Mouse (Mus musculus): ENCODE measurements around the gene BC017158.
A peak's percentile ranks its signal among the peaks of the same experiment; 100 is the strongest.

Gene BC017158

DNA sequence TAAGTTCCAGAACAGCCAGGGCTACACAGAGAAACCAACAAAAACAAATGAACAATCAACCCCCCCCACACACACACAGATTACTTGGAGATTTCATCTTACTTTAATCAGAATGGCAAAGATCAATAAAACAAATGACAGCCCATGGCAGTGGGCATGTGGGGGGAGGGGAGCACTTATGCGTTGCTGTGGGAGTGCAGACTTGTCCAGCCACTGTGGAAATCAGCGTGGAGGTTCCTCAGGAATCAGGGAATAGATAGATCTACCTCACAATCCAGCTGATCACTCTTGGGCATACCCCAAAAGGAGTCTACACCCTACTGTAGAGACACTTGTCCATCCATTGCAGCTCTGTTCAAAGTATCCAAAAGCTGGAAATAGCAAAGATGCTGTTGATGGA is 43.0 kb downstream of the BC017158 start:
- no peak for DNase-seq

DNA sequence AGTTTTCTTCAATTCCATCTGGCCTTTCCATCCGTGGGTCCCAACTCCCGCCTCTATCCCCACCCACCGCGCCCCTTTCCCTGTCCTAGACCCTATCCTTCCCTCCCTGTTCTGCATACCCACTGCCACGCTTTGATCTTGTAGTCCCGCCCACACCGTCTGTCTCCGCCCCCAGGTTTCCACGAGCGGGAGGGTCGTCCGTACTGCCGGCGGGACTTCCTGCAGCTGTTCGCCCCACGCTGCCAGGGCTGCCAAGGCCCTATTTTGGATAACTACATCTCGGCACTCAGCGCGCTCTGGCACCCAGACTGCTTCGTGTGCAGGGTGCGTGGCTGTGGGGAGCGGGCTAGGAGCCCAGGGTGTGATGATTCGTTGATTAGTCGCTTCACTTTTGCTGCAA is 45.4 kb downstream of the BC017158 start:
- DNase-seq = peak; percentile 85

DNA sequence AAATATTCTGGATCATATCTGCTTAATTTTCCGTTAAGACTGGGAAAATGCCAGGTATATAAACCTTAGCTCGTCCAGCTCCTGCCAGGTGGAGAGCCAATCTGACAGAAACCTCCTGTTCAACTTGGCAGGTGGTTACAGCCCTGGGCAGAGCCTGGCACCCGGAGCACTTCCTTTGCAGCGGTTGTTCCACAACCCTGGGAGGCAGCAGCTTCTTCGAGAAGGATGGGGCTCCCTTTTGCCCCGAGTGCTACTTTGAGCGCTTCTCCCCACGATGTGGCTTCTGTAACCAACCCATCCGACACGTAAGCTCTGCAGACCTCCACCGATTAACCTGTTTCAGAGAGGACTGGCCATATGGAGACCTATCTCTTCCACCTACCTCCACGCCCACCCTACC is 46.0 kb downstream of the BC017158 start:
- DNase-seq = no peak

DNA sequence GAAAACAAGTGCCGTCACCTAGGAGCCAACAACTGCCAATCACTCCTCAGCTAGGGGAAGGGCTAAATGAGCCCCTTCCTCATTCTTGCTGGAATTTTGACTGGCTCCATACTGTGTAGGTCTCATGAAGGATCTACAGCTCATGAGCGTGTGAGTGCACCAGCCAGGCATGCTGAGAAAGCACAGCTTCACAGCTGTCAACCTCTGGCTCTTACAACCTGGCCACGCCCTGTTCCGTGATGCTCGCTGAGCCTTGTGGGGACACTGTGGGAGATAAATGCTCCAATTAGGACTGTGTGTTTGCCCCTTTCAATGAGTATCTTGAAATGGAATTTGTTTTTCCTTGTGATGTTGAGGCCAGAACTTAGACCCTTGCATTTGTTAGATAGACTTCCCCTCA is 48.0 kb downstream of the BC017158 start:
- no peak for DNase-seq

DNA sequence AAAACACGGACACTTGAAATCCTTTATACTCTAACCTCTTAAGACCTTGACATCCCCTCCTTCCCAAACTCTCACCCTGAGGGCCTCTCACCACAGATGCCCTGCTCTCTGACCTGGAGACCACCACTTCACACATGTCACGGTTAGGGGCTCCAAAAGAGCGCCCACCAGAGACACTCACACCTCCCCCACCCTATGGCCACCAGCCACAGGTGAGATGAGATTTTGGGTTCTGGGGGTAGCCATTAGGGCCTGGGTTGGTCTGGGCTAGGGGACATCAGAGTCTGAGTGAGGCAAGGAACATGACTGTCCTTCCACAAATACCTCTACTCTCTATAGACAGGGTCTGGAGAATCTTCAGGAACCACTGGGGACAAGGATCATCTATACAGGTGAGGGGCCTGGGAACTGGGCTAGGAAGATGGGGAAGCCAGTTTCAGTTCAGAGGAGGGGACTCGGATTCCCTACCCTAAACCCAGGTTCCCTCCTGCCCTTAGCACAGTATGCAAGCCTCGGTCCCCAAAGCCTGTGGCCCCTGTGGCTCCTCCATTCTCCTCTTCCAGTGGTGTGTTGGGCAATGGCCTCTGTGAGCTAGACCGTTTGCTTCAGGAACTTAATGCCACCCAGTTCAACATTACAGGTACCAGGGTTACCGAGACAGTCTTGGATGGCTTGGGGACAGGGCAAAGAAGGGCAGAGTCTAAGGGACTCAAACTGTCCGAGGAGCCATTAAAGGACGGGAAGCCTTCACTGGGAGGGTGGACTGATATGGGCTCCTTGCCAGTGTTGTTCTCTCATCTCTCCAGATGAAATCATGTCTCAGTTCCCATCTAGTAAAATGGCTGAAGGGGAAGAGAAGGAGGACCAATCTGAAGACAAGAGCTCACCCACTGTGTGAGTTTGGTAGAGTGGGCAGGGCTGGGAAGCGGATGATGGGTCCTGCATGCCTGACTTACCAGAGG is 49.6 kb downstream of the BC017158 start:
- DNase-seq = no peak

DNA sequence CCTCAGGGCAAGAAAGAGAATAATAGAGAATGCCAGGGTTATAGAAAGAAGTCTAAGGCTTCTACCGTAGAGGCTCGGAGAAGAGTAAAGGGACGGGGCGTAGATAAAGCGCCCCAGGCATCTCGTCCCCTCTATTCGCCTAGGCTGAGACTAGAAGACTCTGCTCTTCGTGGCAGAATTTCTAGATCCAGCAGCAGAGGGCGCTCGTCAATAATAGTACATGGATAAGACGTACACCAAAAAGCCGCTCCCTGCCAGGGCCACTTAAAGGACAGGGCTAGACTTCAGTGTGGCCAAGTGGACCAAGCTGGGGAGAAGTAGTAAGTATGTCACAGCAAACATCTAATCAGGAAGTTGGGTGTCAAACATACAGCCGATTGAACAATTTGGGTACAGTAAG is 50.5 kb downstream of the BC017158 start:
- peak; percentile 85 for DNase-seq

DNA sequence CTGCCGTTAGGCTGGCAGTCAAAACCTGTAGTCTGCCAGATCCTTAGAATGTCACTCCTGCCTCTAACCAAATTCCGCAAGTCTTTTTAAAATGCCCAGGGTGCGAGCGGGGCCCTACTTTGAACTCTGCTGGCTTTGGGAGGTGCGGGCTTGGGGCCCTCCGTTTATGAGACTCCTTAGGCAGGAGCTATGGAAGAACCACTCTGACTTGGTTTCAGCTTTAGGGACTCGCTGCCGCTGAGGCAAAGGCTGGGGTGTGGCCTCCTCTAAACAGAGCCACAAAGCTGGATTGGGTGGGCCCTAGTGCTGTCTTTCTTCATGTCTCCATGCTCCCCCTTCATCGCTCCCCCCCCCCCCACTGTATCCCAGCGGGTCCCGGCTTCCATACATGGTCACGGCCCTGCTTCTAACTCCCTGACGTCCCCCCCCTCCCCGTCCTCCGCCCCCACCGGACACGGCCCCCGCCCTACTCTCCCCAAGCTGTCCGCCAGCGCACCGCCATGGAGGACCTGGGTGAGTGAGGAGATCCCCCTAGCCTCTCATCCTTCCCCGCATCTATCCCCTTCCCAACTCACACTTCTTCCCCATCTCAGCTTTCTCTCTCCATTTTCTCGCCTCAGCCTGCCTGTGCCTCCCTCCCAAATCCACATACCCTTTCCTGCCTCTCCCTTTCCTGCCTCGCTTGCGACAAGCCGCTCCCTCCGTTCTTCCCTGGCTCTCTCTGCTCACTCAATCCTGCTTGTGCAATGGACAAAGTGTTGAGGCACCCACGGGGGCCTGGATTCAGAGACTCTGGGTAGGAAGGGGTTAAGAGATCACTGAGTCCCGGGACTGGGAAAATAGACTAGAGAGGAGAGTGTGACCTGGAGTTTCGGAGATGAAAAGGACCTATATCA is 51.2 kb downstream of the BC017158 start, which contains the start of gene Tgfb1i1:
Gene Tgfb1i1, plus strand, starts transcription at position 317 of the 896 bp plus-strand sequence.
- DNase-seq = peak; percentile 58

DNA sequence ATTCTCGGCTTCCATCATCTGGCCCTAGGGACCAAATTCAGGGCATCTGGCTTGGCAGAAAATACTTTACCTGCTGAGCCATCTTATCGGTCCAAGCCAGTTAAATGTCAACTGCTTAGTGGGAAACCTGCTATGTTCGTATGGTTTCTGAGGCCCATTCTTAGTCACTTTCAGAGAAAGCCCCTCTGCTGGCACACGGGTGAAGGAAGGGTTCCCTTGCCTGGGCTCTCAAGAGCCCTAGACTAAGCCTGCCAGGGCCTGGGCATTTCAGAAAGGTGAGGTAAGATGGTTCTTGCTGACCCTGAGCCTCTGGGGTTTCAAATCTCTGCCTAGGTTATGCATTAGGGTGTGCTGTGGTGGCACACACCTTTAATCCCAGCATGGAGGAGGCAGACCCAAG is 52.4 kb downstream of the BC017158 start:
- no peak for DNase-seq

DNA sequence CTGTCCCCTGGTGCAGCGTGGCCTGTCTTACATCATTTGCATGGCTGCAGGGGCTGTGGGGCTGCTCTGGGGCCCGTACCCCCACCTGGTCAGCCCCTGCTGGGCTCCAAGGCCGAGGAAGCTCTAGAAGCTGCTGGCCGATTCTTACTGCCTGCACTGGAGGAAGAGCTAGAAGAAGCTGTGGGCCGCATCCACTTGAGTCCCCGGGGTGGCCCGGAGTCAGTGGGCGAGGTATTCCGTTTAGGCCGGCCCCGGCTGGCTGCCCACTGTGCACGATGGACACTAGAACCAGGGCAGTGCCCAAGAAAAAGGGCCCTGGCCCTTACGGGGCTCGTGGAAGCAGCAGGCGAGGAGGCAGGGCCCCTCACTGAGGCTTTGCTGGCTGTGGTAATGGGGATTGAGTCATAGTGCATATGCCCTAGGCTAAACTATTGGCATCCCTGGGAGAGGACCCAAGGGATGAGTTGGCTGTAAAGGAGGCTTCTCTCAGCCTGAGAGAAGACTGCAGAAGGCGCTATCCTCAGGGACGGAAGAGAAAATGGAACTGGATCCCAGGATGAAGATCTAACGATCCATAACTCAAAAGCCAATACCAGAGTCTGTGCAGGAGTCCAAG is 53.5 kb downstream of the BC017158 start:
- no peak for DNase-seq

DNA sequence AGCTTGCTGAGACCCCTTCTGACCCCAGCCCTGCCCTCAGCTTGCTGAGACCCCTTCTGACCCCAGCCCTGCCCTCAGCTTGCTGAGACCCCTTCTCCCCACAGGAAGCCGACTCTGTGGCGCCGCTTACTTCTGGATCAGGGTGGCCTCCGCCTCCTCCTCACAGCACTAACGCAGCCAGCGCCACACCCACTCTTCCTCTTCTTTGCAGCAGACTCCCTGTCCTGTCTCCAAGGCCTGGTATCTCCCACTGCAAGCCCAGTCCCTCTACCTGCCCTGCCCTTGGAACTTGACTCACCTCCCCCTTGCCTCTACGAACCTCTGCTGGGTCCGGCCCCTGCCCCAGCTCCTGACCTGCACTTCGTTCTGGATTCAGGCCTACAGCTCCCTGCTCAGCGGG is 54.0 kb downstream of the BC017158 start:
- DNase-seq = no peak

DNA sequence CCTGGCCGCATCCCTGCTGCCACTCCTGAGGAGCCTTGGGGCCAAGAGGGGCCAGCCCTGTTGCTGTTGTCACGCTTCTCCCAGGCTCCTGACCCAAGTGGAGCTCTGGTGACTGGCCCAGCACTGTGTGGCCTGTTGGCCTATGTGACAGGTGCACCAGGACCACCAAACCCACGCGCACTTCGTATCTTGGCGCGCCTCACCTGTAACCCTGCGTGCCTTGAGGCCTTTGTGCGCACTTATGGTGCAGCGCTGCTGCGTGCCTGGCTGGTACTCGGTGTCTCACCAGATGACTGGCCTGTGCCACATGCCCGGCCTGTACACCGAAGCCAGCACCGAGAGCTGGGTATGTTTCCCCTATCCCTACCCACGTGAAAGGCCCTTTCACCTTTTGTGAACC is 55.6 kb downstream of the BC017158 start:
- no peak for DNase-seq

DNA sequence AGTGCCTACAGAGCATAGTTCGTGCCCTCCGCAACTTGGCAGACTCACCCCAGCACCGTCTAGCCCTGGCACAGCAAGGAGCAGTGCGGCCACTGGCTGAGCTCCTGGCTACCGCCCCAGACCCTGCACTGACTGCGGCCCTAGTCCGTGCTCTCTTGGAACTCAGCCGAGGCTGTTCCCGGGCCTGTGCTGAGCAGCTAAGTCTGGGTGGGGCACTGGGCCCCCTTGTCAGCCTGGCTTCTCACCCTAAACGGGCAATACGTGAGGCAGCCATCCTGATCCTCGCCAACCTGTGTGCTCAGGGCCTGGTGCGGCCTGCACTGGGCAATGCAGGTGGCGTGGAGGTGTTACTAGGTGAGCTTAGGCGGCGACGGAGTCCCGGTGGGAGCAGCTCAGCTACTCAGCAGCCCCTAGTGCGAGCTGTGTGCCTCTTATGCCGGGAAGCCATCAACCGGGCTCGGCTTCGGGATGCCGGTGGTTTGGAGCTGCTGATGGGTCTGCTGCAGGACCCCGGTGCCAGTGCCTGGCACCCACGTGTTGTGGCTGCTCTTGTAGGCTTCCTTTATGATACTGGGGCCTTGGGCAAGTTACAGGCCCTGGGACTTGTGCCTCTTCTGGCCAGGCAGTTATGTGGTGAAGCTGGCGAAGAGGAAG is 57.7 kb downstream of the BC017158 start:
- DNase-seq = no peak

DNA sequence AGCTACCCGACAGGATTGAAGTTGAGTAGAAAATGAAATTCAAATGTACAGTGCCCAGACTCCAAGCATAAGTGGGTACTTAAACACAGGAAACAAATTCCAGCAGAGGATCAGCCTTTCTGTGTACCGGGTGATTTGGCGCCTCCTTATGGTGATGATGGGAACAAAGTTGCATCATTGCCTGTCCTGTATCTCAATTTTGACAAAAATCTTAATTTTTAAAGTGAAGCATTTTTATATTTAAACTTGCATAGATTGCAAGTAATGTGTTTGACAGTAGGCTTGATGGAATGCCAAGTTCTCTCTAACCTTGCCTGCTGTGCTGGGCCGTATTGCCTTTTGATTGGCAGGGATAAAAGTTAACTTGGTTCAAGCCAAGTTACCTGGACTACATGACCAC is 59.0 kb downstream of the BC017158 start:
- DNase-seq = no peak

DNA sequence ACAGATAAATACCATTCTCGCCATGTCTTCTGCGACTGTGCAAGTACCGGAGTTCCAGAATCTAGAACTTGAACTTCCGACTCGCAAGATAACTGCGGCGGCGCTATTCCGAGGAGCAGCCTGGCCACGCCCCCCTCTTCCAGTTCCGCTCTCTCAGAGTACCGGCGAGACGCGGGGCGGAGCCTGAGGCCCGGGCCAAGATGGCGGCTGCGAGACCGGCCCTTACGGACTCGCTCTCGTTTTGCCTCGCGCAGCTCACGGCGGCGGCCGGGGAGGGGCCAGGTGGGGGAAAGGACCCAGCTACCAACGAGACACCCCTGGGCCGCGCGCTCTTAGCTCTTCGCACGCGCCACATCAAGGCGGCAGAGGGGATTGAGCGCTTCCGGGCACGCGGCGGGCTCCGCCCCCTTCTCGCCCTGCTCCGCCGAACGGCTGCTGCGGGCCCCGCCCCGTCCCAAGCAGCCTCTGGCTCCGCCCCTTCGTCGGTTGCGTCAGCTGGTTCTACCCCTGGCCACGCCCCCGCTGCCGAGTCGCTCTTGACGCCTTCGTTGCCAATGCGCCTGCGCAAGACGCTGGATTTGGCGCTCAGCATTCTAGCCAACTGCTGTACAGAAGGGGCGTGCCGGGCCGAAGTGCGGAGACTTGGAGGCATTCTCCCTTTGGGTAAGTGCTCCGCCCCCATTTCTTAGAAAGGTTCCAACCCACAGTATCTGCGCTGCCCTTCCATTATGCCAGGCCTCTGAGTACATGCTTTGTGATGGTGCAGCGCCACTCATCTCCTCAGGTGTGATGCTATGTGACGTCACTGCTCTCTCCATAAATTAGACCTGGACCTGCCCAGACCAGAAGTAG is 59.8 kb downstream of the BC017158 start, which contains the start of gene 9130023H24Rik:
Gene 9130023H24Rik, minus strand, starts transcription at position 105 of the 852 bp plus-strand sequence.
- peak; percentile 100 for DNase-seq

DNA sequence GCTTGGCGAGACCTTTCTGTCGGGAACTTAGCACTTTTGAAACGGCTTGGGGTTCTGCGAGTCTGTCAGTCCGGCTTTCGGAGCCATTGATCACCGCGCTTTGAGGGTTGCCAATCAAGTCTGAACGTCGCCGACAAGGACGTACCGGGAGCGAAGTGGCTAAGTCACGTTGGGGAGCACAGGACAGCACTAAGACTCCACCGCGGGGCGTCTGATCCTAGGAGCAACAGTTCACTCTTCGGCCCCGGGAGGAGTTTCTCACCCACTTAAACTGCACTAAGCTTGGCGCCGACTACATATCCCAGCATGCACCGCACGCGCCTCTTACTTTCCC is 60.4 kb downstream of the BC017158 start:
- no peak for DNase-seq

DNA sequence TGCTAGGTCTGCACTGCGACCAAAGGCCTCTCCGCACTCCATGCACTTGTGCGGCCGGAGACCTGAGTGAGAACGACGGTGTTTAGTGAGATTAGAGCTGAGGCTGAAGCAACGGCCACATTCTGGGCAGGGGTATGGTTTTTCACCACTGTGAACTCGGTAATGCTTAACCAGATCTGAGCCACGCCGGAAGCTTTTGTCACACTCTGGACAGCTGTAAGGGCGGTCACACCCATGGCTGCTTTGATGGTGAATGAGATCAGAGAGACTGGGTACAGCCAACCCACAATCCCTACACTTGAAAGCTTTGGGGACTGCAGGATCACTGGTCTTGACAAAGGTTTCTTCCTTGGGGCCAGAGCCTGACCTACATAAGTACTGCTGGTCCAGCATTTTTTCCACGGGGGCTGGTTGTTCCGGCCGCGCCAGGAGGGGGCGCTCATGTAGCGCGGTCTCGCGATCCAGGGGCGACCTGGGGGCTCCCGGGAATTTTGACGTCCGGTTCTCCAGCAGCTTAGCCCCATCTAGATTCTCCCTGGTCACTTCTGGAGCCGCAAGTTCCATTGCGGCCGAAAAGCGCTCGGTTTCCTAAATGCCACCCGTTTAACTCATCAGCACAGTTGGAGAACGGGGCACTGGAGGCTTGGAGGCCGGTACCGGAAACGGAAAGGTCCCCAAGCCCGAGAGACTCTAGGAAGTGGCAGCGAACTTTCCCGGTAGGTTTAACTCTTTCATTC is 60.9 kb downstream of the BC017158 start, which contains the start of gene Armc5:
Gene Armc5, plus strand, starts transcription at position 487 of the 737 bp plus-strand sequence.
- DNase-seq = peak; percentile 82

DNA sequence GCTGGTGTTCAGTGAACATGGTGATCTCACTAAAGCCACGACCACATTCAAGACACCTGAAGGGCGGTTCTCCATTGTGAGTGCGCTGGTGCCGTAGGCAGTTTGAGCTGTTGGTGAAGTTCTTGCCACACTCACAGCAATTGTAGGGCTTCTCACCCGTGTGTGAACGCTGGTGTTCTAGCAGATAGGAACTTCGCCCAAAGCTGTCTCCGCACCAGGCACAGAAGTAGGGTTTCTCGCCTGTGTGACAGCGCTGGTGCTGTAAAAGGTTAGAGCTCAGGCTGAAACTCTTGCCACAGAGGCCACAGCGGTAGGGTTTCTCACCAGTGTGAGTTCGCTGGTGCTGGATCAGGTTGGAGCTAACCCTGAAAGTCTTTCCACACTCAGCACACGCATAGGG is 61.5 kb downstream of the BC017158 start:
- no peak for DNase-seq

DNA sequence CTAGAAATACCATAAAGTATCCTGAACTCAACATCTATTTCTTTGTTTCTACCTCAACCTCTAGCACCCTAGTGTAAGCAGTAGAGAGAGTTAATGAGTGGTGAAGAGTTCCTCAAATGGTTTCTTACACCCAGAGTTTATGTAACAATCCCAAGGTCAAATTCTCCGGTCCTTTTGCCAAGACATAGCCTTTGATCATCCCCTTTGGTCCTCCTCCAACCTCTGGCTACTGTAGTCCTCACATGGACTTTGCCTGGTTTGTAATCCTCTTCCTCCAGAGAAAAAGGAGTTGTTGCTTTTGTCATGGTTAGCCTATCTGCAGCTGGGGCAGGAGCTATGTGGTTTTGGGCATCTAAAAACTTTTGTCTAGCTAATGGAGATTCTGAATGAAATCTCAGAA is 62.5 kb downstream of the BC017158 start:
- DNase-seq = no peak

DNA sequence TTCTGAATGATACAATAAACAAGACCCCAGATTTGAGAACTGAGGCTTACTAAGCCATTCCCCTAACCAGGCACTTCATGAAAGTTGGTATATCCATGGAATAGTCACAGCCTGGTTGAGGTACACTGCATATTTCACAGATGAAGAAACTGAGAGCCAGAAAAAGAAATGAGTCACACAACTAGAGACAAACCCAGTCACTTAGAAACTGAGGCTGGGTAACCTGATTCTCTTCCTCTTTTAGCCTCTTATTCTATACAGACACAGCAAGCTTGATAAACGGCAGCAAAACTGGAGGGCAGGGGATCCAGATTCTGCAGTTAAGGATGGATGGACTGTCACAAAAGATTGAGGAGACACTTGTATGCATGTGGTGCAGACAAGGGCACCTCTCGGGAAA is 63.2 kb downstream of the BC017158 start:
- DNase-seq = no peak

DNA sequence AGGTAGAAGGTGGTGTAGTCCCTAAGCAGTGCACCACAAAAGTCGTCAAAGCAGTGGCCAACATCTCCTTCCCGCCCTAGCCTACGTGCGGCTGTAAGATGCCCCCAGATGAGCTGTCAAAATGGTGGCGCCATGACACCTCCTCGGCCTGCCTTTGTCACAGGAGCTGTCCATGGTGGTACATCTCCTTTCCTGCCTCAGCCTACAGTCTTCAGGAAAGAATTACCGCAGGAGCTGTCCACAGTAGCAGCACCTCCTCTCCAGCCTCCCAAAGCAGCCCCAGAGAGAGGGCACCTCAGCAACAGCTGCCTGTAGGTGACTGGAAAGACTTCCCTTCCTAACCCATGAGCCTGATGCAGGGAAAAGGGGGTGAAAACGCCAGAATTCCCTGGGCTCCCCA is 66.2 kb downstream of the BC017158 start:
- DNase-seq = no peak
